Mouse (Mus musculus) lung, postnatal 0 days (tissue): Measurements from ENCODE around the gene Hcst. TPM values are rescaled to one million over a fixed set of nuclear protein-coding genes. Genes with fewer than 3 reads are reported as not detected.
A peak's percentile ranks its signal among the peaks of the same experiment; 100 is the strongest.

Experiments
- ATAC-seq: fragments of 200-750 bp; cut with Nextera tagmentation; 2 replicates; pipeline ENCODE4 v1.8.0; 2017; ENCODE audit warnings: moderate library complexity
- DNase-seq: peaks from one replicate; pipeline ENCODE4 v3.0.0-alpha.2; 2016; ENCODE audit warnings: low spot score
- H3K27ac ChIP-seq: fragments of 300-500 bp; sonication (generic); 2 replicates; pipeline ENCODE4 v1.5.1; 2014; ENCODE audit warnings: antibody characterized with exemption, mild to moderate bottlenecking, low read length, mixed read lengths
- H3K27me3 ChIP-seq: fragments of 300-500 bp; sonication (generic); replicated peaks from 2 replicates; pipeline ENCODE4 v1.6.1; 2014; ENCODE audit warnings: low read length, mixed read lengths; ENCODE audit not compliant: insufficient read depth
- H3K36me3 ChIP-seq: fragments of 300-500 bp; sonication (generic); 2 replicates; pipeline ENCODE4 v1.6.1; 2014; ENCODE audit warnings: low read length, mixed read lengths; ENCODE audit not compliant: insufficient read depth
- H3K4me1 ChIP-seq: fragments of 300-500 bp; sonication (generic); 2 replicates; pipeline ENCODE4 v1.6.1; 2014; ENCODE audit warnings: antibody characterized with exemption, low read depth, low read length, mixed read lengths; ENCODE audit not compliant: insufficient read depth
- H3K4me2 ChIP-seq: fragments of 300-500 bp; sonication (generic); replicated peaks from 2 replicates; pipeline ENCODE4 v1.6.1; 2014; ENCODE audit warnings: low read depth, mild to moderate bottlenecking, low read length, moderate library complexity, mixed read lengths
- H3K4me3 ChIP-seq: fragments of 300-500 bp; sonication (generic); 2 replicates; pipeline ENCODE4 v1.5.1; 2014; ENCODE audit warnings: low read depth, low read length
- H3K9ac ChIP-seq: fragments of 300-500 bp; sonication (generic); replicated peaks from 2 replicates; pipeline ENCODE4 v1.6.1; 2014; ENCODE audit warnings: low read depth, mild to moderate bottlenecking
- H3K9me3 ChIP-seq: fragments of 300-500 bp; sonication (generic); 2 replicates; pipeline ENCODE4 v1.6.1; 2016; ENCODE audit warnings: low read length, mixed read lengths
- CTCF ChIP-seq: IDR thresholded peaks from 2 replicates; pipeline ENCODE4 v1.5.1; 2016; ENCODE audit warnings: antibody characterized with exemption, mild to moderate bottlenecking
- EP300 ChIP-seq: IDR thresholded peaks from 2 replicates; pipeline ENCODE4 v1.6.1; 2016; ENCODE audit warnings: antibody characterized with exemption, mild to moderate bottlenecking, control low read depth
- WGBS: fragments of 180-500 bp; shearing (Covaris S2); extraction: QIAGEN DNeasy Blood & Tissue Kit; methylation state at CpG from one replicate; pipeline ENCODE4 v1.1.7; 2014; 5-methylcytosine and 5-hydroxymethylcytosine counted together
- polyA plus RNA-seq: library from polyadenylated mRNA; unstranded; fragments of >200 nt; fragmentation: Nextera tagmentation; extraction: Ambion mirVana; gene quantifications from 2 replicates; pipeline ENCODE4 v1.2.1, GENCODE M21; 2015

Gene Hcst
- polyA plus RNA-seq, 1 experiment from 2014 or later, result 9.4 TPM

DNA sequence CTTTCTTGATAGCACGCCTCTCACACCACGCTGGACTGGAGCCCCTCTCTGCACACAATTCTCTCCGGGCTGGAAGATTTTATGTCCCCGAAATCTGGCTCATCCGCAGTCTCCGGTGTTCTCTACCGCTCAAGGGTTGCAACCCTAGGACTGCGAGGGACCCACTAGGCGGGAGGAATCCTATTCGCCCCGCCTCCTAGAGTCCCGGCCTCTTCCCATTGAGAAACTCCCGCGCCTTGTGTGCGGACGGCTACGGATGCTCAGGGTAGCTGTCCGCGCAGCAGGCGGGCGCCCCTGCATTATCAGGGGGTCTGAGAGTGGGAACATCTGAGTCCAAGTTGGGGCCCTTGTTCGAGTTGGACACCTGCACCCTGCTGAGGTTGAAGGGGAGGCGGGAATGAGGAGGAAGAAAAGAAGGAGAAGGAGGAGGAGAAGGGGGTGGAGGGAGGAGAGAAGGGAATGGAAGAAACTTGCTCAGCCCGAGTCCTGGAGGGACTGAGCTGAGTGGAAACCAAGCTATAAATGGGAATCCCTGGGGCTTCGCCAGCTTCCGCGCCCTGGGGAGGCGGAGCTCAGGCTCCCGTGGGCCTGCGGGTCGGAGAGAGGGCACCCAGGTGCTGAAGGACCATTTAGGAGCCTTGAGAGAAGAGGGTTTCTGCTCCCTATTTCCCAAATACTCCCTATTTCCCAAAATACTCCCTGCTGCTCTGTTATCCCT is 37.4 kb upstream of the Hcst start:
- Histone ChIP-seq H3K4me3 (no peak overlapping the region), H3K4me1 (no peaks in the 10 kb centered on the region), H3K9ac (no peak overlapping the region), H3K9me3 (no peaks in the 10 kb centered on the region), H3K36me3 (no peaks in the 10 kb centered on the region), H3K27ac (no peak overlapping the region), H3K4me2 (no peak overlapping the region), H3K27me3 (peaks cover 44% of the 10 kb centered on the region)
- no peak for ATAC-seq
- WGBS, result under 1% methylated on average over 31 of the region's 31 CpGs
- no peak for DNase-seq
- no peak for TF ChIP-seq EP300
- no peak for TF ChIP-seq CTCF

DNA sequence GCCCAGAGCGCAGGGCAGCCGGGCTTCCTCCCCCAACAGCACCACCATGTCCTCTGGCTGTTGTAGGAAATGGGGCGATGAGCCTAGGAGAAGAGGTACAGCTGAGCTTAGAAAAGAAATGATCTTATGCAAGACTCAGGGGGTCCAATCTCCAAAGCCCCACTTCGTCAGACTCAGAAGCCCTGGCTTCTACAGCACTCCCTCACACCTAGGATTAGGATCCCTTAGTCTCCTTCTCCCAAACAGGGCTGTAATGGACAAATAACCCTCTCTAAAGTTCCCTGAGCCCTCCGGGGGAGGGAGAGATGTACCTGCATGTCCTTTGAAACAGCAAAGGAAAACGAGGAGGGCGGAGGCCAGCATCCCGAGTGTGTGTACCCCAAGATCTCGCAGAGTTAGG is 36.8 kb upstream of the Hcst start:
- Histone ChIP-seq H3K4me1 (no peaks in the 10 kb centered on the region), H3K4me2 (no peak overlapping the region), H3K27ac (no peak overlapping the region), H3K36me3 (no peaks in the 10 kb centered on the region), H3K9ac (no peak overlapping the region), H3K27me3 (peaks cover 44% of the 10 kb centered on the region), H3K9me3 (no peaks in the 10 kb centered on the region), H3K4me3 (no peak overlapping the region)
- TF ChIP-seq CTCF (no peak), EP300 (no peak)
- DNase-seq, result no peak
- no peak for ATAC-seq
- WGBS, result 2% methylated on average over 9 of the region's 9 CpGs

DNA sequence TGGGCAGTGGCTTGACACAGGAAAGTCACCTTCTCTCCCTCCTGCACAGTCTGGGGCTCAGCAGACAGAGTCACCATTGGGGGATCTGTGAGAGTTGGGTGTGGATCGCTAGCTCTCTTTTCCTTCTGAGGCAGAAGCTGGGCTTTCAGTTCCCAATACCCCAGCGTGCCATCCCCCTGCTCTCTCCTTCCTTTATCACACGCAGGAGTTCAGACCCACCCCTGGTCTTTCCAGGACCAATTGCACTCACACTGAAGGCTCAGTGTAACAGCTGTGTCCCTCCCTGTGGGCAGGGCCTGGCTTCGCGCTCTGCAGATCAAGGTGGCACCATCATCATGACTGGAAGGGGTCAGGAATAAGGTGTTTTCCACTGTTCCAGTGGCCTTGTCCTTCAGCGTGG is 34.6 kb upstream of the Hcst start:
- DNase-seq (no peak), ATAC-seq (no peak)
- TF ChIP-seq EP300 (no peak), CTCF (no peak)
- H3K9me3 ChIP-seq, result no peaks in the 10 kb centered on the region
- H3K9ac ChIP-seq, result no peak overlapping the region
- 12% methylated on average over 6 of the region's 6 CpGs for WGBS
- H3K4me2 ChIP-seq, result no peak overlapping the region
- H3K36me3 ChIP-seq, result no peaks in the 10 kb centered on the region
- H3K27me3 ChIP-seq, result peaks cover 44% of the 10 kb centered on the region
- no peak overlapping the region for H3K4me3 ChIP-seq
- no peaks in the 10 kb centered on the region for H3K4me1 ChIP-seq
- no peak overlapping the region for H3K27ac ChIP-seq

DNA sequence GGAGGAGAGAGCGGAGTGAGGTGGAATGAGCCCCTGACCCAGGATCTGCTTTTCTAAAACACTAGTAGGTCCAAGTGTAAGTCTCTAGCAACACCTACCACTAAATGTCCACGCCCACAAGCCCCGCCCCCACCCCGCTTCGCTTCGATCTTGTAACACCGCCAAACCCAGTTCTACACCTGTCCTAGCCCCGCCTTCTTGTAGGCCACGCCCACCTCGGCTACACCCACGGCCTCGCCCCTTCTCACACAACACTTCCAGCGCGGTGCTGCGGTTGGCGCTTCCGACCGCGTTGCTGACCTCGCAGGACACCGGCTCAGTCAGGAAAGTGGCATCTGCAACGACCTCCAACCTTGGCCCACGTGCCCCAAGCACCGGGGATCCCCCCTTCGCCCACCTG is 34.1 kb upstream of the Hcst start:
- Histone ChIP-seq H3K36me3 (no peaks in the 10 kb centered on the region), H3K4me3 (no peak overlapping the region; the same call in 1 of the 2 replicates), H3K27ac (no peak overlapping the region), H3K27me3 (peaks cover 43% of the 10 kb centered on the region), H3K4me1 (no peaks in the 10 kb centered on the region), H3K9me3 (no peaks in the 10 kb centered on the region), H3K9ac (no peak overlapping the region), H3K4me2 (no peak overlapping the region)
- ATAC-seq (peak; percentile 55), DNase-seq (peak; percentile 38)
- WGBS, result 2% methylated on average over 25 of the region's 25 CpGs
- TF ChIP-seq EP300, result no peak
- TF ChIP-seq CTCF, result no peak

DNA sequence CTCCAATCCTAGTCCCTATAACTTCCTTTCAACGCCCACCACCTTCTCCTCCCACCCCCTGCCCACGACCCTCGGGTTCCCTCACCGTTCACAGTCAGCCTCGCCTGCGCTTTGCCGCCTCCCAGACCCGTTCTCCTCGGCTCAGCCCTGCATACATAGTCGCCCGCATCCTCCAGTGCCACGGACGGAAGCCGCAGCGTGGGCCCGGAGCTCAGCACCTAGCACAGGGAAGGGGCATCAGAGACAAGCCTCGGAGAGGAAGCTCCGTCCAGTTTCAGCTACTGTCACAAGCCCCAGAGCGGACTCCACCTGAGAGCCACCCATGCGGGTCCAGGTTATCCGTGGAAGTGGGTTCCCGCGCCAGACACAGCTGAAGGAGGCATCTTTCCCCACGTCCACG is 33.7 kb upstream of the Hcst start:
- Histone ChIP-seq H3K4me1 (no peaks in the 10 kb centered on the region), H3K9ac (no peak overlapping the region), H3K36me3 (no peaks in the 10 kb centered on the region), H3K4me3 (no peak overlapping the region), H3K4me2 (no peak overlapping the region), H3K9me3 (no peaks in the 10 kb centered on the region), H3K27ac (no peak overlapping the region), H3K27me3 (peaks cover 41% of the 10 kb centered on the region)
- 13% methylated on average over 25 of the region's 25 CpGs for WGBS
- no peak for DNase-seq
- no peak for ATAC-seq
- TF ChIP-seq EP300 (no peak), CTCF (no peak)

DNA sequence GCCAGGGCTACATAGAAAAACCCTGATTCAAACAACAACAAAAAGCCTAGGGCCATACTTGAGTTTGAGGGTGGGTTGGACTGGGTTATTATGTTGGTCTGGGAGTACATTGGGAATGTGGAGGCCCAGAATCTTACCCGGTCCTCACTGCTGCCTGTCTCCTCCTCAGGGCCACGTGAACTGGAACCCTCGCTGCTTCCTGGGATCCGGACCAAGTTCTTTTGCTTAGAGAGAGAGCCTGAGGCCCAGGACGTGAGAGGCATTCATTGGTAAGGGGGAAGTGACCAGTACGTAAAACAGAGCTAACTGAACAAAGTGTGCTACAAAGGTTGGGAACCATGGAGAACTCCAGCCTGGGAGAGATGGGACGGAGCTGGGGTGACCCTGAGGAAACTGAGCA is 30.6 kb upstream of the Hcst start:
- ATAC-seq, result no peak
- DNase-seq, result no peak
- Histone ChIP-seq H3K36me3 (no peaks in the 10 kb centered on the region), H3K9me3 (no peaks in the 10 kb centered on the region), H3K9ac (no peak overlapping the region), H3K4me2 (no peak overlapping the region), H3K4me1 (no peaks in the 10 kb centered on the region), H3K27ac (no peak overlapping the region), H3K4me3 (no peak overlapping the region), H3K27me3 (peaks cover 19% of the 10 kb centered on the region; the same call in 1 of the 2 replicates)
- TF ChIP-seq CTCF (no peak), EP300 (no peak)
- WGBS, result 66% methylated on average over 7 of the region's 7 CpGs
